Mouse (Mus musculus): Measurements from ENCODE around the gene Ly6g6e.

- peak; percentile 55 for TF ChIP-seq CTCF (IDR thresholded peaks at IDR 0.05; ENCODE audit: low read depth)
- TF ChIP-seq EP300 (IDR thresholded peaks at IDR 0.05; ENCODE audit: low read depth), result no peak
These were observed 1.1 kb downstream of the Ly6g6e start, which contains the start of gene Ly6g6d for GRCm38 (mm10) chr17:35077786-35078233.

Measured in liver, embryonic 14.5 days (tissue).